Mouse (Mus musculus) kidney, adult 11 months (tissue): ENCODE measurements around the gene Thsd7b.
"Not testable (repeated sequence)": the region's sequence is repeated elsewhere in the genome, so short reads cannot be mapped to it uniquely, and the experiment has no call there.

Source experiments
- DNase-seq: peaks from one replicate; pipeline ENCODE4 v3.0.0; 2022

The Thsd7b gene

DNA sequence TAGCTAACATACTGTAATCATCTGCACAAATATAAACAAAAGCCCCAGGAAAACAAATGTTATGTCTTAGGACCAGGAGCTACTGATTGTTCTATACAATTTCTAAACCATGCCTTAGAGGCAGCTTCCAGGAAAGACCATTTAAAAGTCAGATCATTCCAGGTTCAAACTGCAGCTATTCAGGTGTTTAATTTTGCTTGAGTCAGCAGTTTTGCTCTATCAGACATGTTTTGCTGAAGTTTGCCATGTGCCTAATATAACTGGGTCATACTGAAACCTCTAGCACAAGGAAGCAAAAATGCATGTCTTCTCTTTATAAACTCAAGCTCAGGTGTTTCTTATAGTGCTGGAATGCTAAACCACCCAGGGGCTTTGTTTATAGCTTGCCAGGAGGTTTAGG lies 893.1 kb downstream of the Thsd7b start:
- no peak for DNase-seq

DNA sequence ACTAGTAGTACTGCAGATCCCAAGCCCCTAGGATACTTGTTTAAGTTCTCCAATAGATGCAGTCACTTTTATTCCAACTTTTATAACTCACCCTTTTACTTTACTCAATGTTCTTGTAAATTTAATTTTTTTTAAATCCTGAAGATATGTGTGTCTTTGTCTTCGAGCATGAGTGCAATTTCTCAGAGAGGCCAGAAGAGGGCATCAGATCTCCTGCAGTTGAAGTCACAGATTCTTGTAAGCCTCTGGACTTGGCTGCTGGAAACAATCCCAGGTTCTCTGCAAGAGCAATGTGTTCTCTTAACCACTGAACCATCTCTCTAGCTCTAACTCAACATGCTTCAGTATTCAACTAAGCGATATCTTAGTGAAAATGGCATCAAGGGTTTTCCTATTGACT lies 894.2 kb downstream of the Thsd7b start:
- no peak for DNase-seq

DNA sequence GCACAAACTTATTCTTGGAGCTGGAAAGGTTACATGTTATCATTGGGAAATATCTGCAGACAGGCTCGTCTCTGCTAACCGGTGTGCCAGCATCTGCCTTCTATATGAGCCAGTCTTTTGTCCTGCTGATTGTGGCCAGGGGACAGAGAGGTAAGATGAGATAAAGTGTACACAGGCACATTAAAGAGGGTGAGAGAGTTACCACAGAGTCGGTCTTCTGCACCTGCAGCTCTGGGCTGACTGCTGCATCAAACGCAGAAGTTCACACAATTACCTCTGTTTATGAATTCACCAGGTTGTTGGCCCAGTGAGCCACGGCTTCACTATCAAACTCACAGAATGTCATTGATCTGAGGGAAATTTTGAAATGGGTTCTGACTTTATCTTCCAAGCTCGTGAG lies 896.8 kb downstream of the Thsd7b start:
- no peak for DNase-seq

DNA sequence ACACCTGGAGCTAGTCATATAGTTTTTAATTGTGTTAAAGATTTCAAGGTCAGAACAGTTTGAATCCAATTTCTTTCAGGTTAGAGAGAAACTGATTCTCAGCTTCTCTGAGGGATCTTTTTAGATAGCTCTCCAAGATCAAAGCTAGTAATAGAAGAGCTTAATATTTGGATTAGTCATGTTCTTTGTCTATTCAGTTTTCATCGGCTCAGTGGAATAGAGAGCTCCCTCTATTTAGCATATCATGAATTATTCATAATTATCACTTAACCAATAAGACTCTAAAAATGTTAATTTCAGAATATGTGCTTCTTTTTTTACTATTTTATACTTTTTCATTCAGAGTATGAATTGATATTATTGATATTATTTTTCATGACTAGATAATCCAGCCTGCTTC lies 897.2 kb downstream of the Thsd7b start:
- DNase-seq = no peak

DNA sequence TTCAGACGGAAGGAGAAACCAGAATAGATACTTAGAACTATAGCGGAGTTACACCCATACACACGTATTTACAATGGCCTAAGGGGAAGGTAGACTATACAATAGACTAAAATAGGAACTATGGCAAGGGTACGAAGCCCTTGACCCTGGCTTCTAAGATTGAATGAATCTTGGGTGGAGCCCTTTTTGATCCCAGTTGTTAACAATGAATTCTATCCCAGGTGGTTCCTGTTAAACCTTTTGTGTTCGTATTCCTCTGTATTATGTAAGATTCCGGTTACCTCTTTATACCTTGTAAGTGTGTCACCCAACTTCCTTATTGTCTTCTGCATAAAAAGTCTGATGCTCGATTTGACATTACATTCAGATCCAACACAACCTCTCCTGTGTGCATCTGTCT lies 913.7 kb downstream of the Thsd7b start:
- DNase-seq = not testable (repeated sequence)

DNA sequence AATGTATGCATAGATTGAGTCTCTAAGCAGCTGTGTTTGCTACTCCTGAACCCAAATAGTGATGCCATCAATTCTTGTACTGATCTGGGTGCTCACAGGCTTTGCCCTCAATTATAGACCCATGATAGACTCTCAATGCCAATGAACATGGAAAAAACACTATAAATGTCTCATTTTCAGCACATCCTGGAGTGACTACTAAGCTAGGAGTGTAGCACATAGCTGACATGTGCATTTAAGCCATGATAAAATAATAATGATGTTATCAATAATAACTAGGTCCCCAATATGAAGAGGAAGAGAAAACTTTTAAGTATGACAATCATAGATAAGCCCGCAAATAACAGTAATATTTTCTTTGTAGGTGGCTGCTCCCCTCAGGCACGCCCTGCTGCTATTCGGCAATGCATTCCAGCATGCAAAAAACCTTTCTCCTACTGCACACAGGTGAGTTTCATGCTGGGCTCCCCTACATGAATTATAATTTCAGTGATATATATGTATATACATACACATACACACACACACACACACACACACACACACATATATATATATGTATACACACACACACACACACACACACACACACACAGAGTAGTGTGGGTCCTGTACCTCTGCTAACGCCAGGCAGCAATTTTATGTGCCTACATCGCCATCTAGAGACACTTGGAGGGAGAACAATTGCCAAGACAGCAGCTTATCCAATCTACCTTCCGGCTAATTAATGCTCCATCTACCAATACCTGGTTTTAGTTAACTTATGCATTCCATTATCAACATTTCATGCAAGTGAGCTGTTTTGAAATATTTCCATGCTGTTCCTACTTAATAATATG lies 919.3 kb downstream of the Thsd7b start:
- no peak for DNase-seq

DNA sequence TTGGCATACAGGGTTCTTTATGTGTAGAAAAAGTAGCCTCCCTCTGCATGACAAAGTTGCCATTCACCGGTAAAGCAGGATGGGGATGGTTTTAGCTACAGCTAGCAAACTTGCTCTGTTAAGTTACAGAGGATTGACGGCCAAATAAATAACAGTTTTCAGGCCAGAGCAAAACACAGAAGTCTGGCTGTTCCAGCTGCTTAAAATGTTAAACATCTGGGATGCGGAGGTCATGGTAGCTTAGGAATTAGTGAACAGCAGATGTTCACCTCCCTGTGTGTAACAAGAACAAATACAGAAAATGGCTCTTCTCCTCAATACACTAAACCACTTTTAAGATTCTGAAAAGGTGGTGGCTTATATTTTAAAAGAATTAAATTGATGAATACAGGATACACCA lies 944.3 kb downstream of the Thsd7b start:
- no peak for DNase-seq

DNA sequence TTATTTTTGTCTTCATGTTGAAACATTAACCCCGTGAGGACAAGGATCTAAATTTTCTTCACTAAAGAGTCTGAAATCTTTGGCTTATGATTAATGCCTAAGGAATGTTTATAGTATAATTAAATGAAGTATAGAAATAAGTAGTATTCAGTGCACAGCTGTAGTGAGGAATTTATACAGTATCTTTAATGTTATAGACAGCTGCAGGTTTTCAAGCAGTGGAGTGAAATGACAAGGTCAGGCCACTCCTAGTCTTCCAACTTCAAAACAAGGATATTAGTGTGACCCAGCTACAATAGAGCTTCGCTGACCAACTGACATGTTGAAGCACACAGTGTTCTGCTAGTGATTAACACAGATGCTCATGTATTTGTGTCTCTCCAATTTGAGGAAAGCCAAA lies 949.8 kb downstream of the Thsd7b start:
- no peak for DNase-seq

DNA sequence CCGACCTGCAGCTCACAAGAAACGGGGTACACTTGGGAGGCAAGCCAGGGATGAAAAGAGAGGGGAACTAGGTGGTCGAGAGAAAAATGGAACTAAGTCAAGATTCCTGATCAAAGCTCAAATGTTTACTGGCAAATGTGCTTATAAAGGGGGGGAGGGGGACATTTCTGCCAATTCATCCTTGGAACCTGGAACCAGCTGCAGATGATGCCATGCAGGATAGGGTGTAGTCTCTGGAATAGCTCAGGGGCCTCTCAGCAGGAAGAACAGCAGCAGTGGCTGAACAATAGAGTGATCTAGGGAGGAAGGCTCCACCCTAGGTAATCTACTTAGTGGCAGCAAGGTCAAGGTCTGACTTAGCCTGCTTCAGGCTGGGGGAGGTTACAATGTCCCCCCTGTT lies 972.5 kb downstream of the Thsd7b start:
- no peak for DNase-seq

DNA sequence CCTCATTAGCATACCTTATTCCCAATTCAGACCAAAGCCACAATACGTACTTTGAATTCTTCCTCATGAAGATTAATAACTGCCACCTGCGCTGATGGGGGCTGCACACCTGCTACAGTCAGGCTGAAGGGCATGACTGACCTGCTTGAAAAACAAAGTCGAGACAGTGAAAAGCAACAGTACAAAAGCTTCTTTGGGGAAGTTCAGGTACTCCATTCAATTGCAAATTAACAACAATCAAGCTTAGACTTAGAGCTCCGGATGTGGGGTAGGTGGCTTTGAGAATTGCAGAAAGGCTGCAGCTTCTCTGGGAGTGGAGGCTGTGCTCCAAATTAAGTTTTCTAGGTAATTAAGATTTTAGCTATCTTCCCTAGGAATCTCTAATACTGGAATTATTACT lies 973.2 kb downstream of the Thsd7b start:
- not testable (repeated sequence) for DNase-seq

DNA sequence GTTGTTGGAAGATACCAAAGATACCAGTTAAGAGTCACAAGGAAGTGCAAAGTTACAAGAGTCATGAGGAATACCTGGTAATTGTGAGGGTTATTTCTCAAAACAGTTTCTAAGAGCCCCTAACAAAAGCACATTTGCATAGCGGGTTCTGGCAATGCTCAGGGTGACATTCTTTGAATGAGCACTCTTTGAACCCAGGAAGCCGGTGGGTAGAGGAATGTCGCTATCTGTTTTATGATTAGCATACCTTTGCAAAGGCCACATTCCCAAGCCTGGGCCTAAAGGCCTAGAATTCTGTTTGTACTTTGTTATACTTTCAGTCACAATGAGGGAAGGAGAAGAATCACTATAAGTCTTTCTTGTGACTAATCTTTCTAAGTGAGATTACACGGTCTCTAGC lies 973.8 kb downstream of the Thsd7b start:
- not testable (repeated sequence) for DNase-seq

DNA sequence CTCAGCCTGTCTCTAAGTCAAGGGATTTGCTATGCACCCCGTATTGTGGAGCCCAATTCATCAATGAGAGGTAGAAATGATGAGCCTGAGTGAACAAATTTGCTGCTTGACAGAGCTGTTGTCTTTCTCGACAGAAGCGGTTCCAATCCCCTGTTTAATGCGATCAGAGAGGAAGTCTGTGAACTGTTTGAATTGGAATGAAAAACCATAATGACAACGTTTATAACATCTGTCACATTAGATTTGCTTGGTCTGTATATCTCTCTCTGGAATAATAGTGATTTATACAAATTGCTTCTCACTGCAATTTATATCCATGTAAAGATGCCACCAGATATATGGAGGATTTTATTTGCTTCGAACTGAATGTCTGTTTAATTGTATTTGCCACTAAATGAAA lies 988.9 kb downstream of the Thsd7b start:
- no peak for DNase-seq
